Mouse (Mus musculus) kidney, embryonic 16.5 days (tissue): ENCODE measurements around the gene Stat1. TPM values are rescaled to one million over a fixed set of nuclear protein-coding genes. Genes with fewer than 3 reads are reported as not detected.

Source experiments
- ATAC-seq: fragments of 200-750 bp; cut with Nextera tagmentation; 2 replicates; pipeline ENCODE4 v1.8.0; 2017; ENCODE audit warnings: moderate TSS enrichment; ENCODE audit not compliant: low FRiP score, low TSS enrichment
- H3K27ac ChIP-seq: fragments of 300-500 bp; sonication (generic); 2 replicates; pipeline ENCODE4 v1.5.1; 2014; ENCODE audit warnings: low read length
- H3K27me3 ChIP-seq: fragments of 300-500 bp; sonication (generic); 2 replicates; pipeline ENCODE4 v1.6.1; 2014; ENCODE audit warnings: low read length, control low read depth, mixed read lengths; ENCODE audit not compliant: insufficient read depth
- H3K36me3 ChIP-seq: fragments of 300-500 bp; sonication (generic); 2 replicates; pipeline ENCODE4 v1.6.1; 2014; ENCODE audit warnings: low read length, control low read depth, mixed read lengths; ENCODE audit not compliant: insufficient read depth
- H3K4me1 ChIP-seq: fragments of 300-500 bp; sonication (generic); 2 replicates; pipeline ENCODE4 v1.6.1; 2014; ENCODE audit warnings: low read length, control low read depth, mixed read lengths; ENCODE audit not compliant: insufficient read depth
- H3K4me2 ChIP-seq: fragments of 300-500 bp; sonication (generic); replicated peaks from 2 replicates; pipeline ENCODE4 v1.6.1; 2014; ENCODE audit warnings: low read depth, low read length
- H3K4me3 ChIP-seq: fragments of 300-500 bp; sonication (generic); 2 replicates; pipeline ENCODE4 v1.5.1; 2014; ENCODE audit warnings: mild to moderate bottlenecking, low read length
- H3K9ac ChIP-seq: fragments of 300-500 bp; sonication (generic); replicated peaks from 2 replicates; pipeline ENCODE4 v1.6.1; 2014; ENCODE audit warnings: low read length
- H3K9me3 ChIP-seq: fragments of 300-500 bp; sonication (generic); 2 replicates; pipeline ENCODE4 v1.6.1; 2016; ENCODE audit warnings: low read length, control low read depth
- WGBS: fragments of 180-500 bp; shearing (Covaris S2); extraction: QIAGEN DNeasy Blood & Tissue Kit; methylation state at CpG from one replicate; pipeline ENCODE4 v1.1.7; 2014; 5-methylcytosine and 5-hydroxymethylcytosine counted together
- polyA plus RNA-seq: library from polyadenylated mRNA; unstranded; fragments of >200 nt; fragmentation: Nextera tagmentation; extraction: Ambion mirVana; gene quantifications from 2 replicates; pipeline ENCODE4 v1.2.1, GENCODE M21; 2015

Gene Stat1
- polyA plus RNA-seq, 1 experiment from 2014 or later: 18.6 TPM

GRCm38 (mm10) chr1:52154890-52155289 is 35.6 kb downstream of the Stat1 start:
- Histone ChIP-seq H3K27me3 (no peaks in the 10 kb centered on the region), H3K4me3 (no peak overlapping the region), H3K4me1 (peaks cover 34% of the 10 kb centered on the region), H3K9ac (no peak overlapping the region), H3K9me3 (no peaks in the 10 kb centered on the region), H3K27ac (peak overlapping the region; percentile 63; the same call in 1 of the 2 replicates), H3K36me3 (peaks cover 2% of the 10 kb centered on the region), H3K4me2 (no peak overlapping the region)
- WGBS: 51% methylated on average over 8 of the region's 8 CpGs
- ATAC-seq: peak; percentile 81

- Histone ChIP-seq H3K4me1 (peaks cover 24% of the 10 kb centered on the region), H3K27ac (no peak overlapping the region), H3K4me2 (no peak overlapping the region), H3K9ac (no peak overlapping the region), H3K36me3 (peaks cover 2% of the 10 kb centered on the region), H3K4me3 (no peak overlapping the region), H3K9me3 (no peaks in the 10 kb centered on the region), H3K27me3 (no peaks in the 10 kb centered on the region)
- WGBS: 71% methylated on average over 10 of the region's 10 CpGs
- ATAC-seq: no peak
Measured at GRCm38 (mm10) chr1:52156351-52156750, 37.1 kb downstream of the Stat1 start.

GRCm38 (mm10) chr1:52158040-52158439 is 38.8 kb downstream of the Stat1 start:
- peaks cover 2% of the 10 kb centered on the region; the same call in 1 of the 2 replicates for H3K36me3 ChIP-seq
- WGBS: 89% methylated on average over 2 of the region's 2 CpGs

GRCm38 (mm10) chr1:52158490-52159381 is 39.5 kb downstream of the Stat1 start:
- Histone ChIP-seq H3K4me2 (no peak overlapping the region), H3K4me1 (peaks cover 19% of the 10 kb centered on the region), H3K27ac (no peak overlapping the region), H3K4me3 (no peak overlapping the region), H3K9ac (no peak overlapping the region), H3K27me3 (no peaks in the 10 kb centered on the region), H3K9me3 (no peaks in the 10 kb centered on the region), H3K36me3 (peaks cover 2% of the 10 kb centered on the region; the same call in 1 of the 2 replicates)
- no peak for ATAC-seq
- 46% methylated on average over 17 of the region's 17 CpGs for WGBS

More at GRCm38 (mm10) chr1:52158040-52158439, 38.8 kb downstream of the Stat1 start:
- H3K4me2 ChIP-seq: no peak overlapping the region
- ATAC-seq: 0 out of 2 replicates have a peak, but pooled peaks have one; percentile 43
- H3K9ac ChIP-seq: no peak overlapping the region
- H3K27me3 ChIP-seq: no peaks in the 10 kb centered on the region
- no peak overlapping the region for H3K4me3 ChIP-seq
- peaks cover 19% of the 10 kb centered on the region for H3K4me1 ChIP-seq
- H3K27ac ChIP-seq: no peak overlapping the region
- H3K9me3 ChIP-seq: no peaks in the 10 kb centered on the region

- H3K4me3 ChIP-seq: no peak overlapping the region
- H3K9me3 ChIP-seq: no peaks in the 10 kb centered on the region
- no peak overlapping the region for H3K9ac ChIP-seq
- H3K27ac ChIP-seq: no peak overlapping the region
- 90% methylated on average over 8 of the region's 8 CpGs for WGBS
- H3K4me2 ChIP-seq: no peak overlapping the region
- no peaks in the 10 kb centered on the region; the same call in 1 of the 2 replicates for H3K36me3 ChIP-seq
- H3K27me3 ChIP-seq: no peaks in the 10 kb centered on the region
- no peak for ATAC-seq
- peaks cover 6% of the 10 kb centered on the region for H3K4me1 ChIP-seq
Measured at GRCm38 (mm10) chr1:52161151-52161550, 41.9 kb downstream of the Stat1 start.

- WGBS: 83% methylated on average over 5 of the region's 5 CpGs
Measured at GRCm38 (mm10) chr1:52163707-52164457, 44.6 kb downstream of the Stat1 start.

GRCm38 (mm10) chr1:52166652-52167220 is 47.5 kb downstream of the Stat1 start:
- H3K4me3 ChIP-seq: no peak overlapping the region
- WGBS: 37% methylated on average over 14 of the region's 14 CpGs
- peak; percentile 47; the same call in 1 of the 2 replicates for ATAC-seq

More at GRCm38 (mm10) chr1:52163707-52164457, 44.6 kb downstream of the Stat1 start:
- no peak overlapping the region for H3K4me3 ChIP-seq
- H3K9me3 ChIP-seq: no peaks in the 10 kb centered on the region
- ATAC-seq: no peak
- H3K9ac ChIP-seq: no peak overlapping the region
- no peaks in the 10 kb centered on the region for H3K27me3 ChIP-seq
- 0 out of 2 replicates have a peak, but pooled peaks cover 8% of the 10 kb centered on the region for H3K4me1 ChIP-seq
- no peaks in the 10 kb centered on the region for H3K36me3 ChIP-seq
- no peak overlapping the region for H3K27ac ChIP-seq
- H3K4me2 ChIP-seq: no peak overlapping the region

GRCm38 (mm10) chr1:52170057-52170456 is 50.8 kb downstream of the Stat1 start:
- 14% methylated on average over 3 of the region's 3 CpGs for WGBS
- Histone ChIP-seq H3K27me3 (no peaks in the 10 kb centered on the region), H3K4me1 (peaks cover 16% of the 10 kb centered on the region; the same call in 1 of the 2 replicates), H3K27ac (no peak overlapping the region), H3K9me3 (no peaks in the 10 kb centered on the region), H3K9ac (no peak overlapping the region), H3K4me3 (no peak overlapping the region), H3K36me3 (no peaks in the 10 kb centered on the region), H3K4me2 (no peak overlapping the region)
- peak; percentile 50; the same call in 1 of the 2 replicates for ATAC-seq

More at GRCm38 (mm10) chr1:52166652-52167220, 47.5 kb downstream of the Stat1 start:
- no peak overlapping the region for H3K27ac ChIP-seq
- peaks cover 15% of the 10 kb centered on the region; the same call in 1 of the 2 replicates for H3K4me1 ChIP-seq
- H3K27me3 ChIP-seq: no peaks in the 10 kb centered on the region
- no peak overlapping the region for H3K9ac ChIP-seq
- H3K9me3 ChIP-seq: no peaks in the 10 kb centered on the region
- H3K36me3 ChIP-seq: no peaks in the 10 kb centered on the region
- H3K4me2 ChIP-seq: no peak overlapping the region; the same call in 1 of the 2 replicates

GRCm38 (mm10) chr1:52170747-52171146 is 51.5 kb downstream of the Stat1 start:
- no peaks in the 10 kb centered on the region for H3K9me3 ChIP-seq
- no peak overlapping the region for H3K4me2 ChIP-seq
- H3K9ac ChIP-seq: no peak overlapping the region
- H3K4me1 ChIP-seq: peaks cover 16% of the 10 kb centered on the region; the same call in 1 of the 2 replicates
- H3K4me3 ChIP-seq: no peak overlapping the region
- H3K27ac ChIP-seq: no peak overlapping the region
- H3K27me3 ChIP-seq: no peaks in the 10 kb centered on the region
- H3K36me3 ChIP-seq: no peaks in the 10 kb centered on the region
- WGBS: 78% methylated on average over 7 of the region's 7 CpGs
- ATAC-seq: no peak
